Mouse (Mus musculus): ENCODE results near the gene Slc15a4.

Slc15a4 gene

GRCm38 (mm10) chr5:127632167-127633145, at the start of gene Slc15a4, which contains the start of gene Glt1d1:
Gene Slc15a4, minus strand, starts transcription at chr5:127632897.
Gene Glt1d1, plus strand, starts transcription at chr5:127632262.
- no peak for DNase-seq (ENCODE audit: low read depth, low spot score)

- no peak for DNase-seq (ENCODE audit: low read depth, low spot score)
These were observed 45.8 kb upstream of the Slc15a4 start for GRCm38 (mm10) chr5:127678501-127678900.

- no peak for DNase-seq (ENCODE audit: low read depth, low spot score)
These were observed 44.9 kb upstream of the Slc15a4 start for GRCm38 (mm10) chr5:127677561-127677960.

- DNase-seq (ENCODE audit: low read depth, low spot score): no peak
These were observed 41.2 kb upstream of the Slc15a4 start for GRCm38 (mm10) chr5:127673913-127674312.

GRCm38 (mm10) chr5:127660979-127661378, 28.3 kb upstream of the Slc15a4 start:
- DNase-seq (ENCODE audit: low read depth, low spot score): no peak

GRCm38 (mm10) chr5:127660267-127660666, 27.6 kb upstream of the Slc15a4 start:
- DNase-seq (ENCODE audit: low read depth, low spot score): no peak

- DNase-seq (ENCODE audit: low read depth, low spot score): no peak
These were observed 26.6 kb upstream of the Slc15a4 start for GRCm38 (mm10) chr5:127659312-127659711.

- no peak for DNase-seq (ENCODE audit: low read depth, low spot score)
These were observed 25.6 kb upstream of the Slc15a4 start for GRCm38 (mm10) chr5:127658257-127658656.

GRCm38 (mm10) chr5:127649077-127649476, 16.4 kb upstream of the Slc15a4 start:
- no peak for DNase-seq (ENCODE audit: low read depth, low spot score)

GRCm38 (mm10) chr5:127648046-127648445, 15.3 kb upstream of the Slc15a4 start:
- DNase-seq (ENCODE audit: low read depth, low spot score): no peak

- DNase-seq (ENCODE audit: low read depth, low spot score): no peak
These were observed 8.7 kb upstream of the Slc15a4 start for GRCm38 (mm10) chr5:127641185-127641958.

- DNase-seq (ENCODE audit: low read depth, low spot score): no peak
These were observed 7.7 kb upstream of the Slc15a4 start for GRCm38 (mm10) chr5:127640359-127640758.

- DNase-seq (ENCODE audit: low read depth, low spot score): no peak
These were observed 6.9 kb upstream of the Slc15a4 start for GRCm38 (mm10) chr5:127639635-127640034.

GRCm38 (mm10) chr5:127639067-127639605, 6.4 kb upstream of the Slc15a4 start:
- DNase-seq (ENCODE audit: low read depth, low spot score): no peak

GRCm38 (mm10) chr5:127638177-127638576, 5.5 kb upstream of the Slc15a4 start:
- no peak for DNase-seq (ENCODE audit: low read depth, low spot score)

GRCm38 (mm10) chr5:127637622-127638021, 4.9 kb upstream of the Slc15a4 start:
- DNase-seq (ENCODE audit: low read depth, low spot score): no peak

- no peak for DNase-seq (ENCODE audit: low read depth, low spot score)
These were observed 969 bp upstream of the Slc15a4 start for GRCm38 (mm10) chr5:127633666-127634065.

GRCm38 (mm10) chr5:127633188-127633587, 491 bp upstream of the Slc15a4 start:
- DNase-seq (ENCODE audit: low read depth, low spot score): no peak

GRCm38 (mm10) chr5:127631671-127632070, 1.0 kb downstream of the Slc15a4 start:
- DNase-seq (ENCODE audit: low read depth, low spot score): no peak

GRCm38 (mm10) chr5:127627242-127627641, 5.5 kb downstream of the Slc15a4 start:
- no peak for DNase-seq (ENCODE audit: low read depth, low spot score)

GRCm38 (mm10) chr5:127624427-127625213, 8.1 kb downstream of the Slc15a4 start:
- no peak for DNase-seq (ENCODE audit: low read depth, low spot score)

Data from skeletal muscle tissue, adult 2 months (tissue).